Mouse (Mus musculus) mesoderm, embryonic 11.5 days (tissue): ENCODE measurements at regions not wholly inside any gene's neighbourhood (a gene's known extent, or its start where the extent isn't known, plus 50 kb on each side); places are given as distances from the start of the nearest gene placed in this dataset.

Experiments
- DNase-seq: peaks from one replicate; pipeline ENCODE4 v3.0.0-alpha.2; 2012; ENCODE audit warnings: low read depth, low spot score

- no peak for DNase-seq
Measured at GRCm38 (mm10) chr10:118501571-118501970, 60.7 kb downstream of the Ifng start.

GRCm38 (mm10) chr10:118504811-118505210 lies 64.0 kb downstream of the Ifng start:
- DNase-seq, result no peak

- DNase-seq, result peak; percentile 37
Measured at GRCm38 (mm10) chr10:118506154-118506553, 65.3 kb downstream of the Ifng start.

- peak; percentile 10 for DNase-seq
Measured at GRCm38 (mm10) chr10:118507630-118508029, 66.8 kb downstream of the Ifng start.

GRCm38 (mm10) chr10:118516839-118517238 lies 76.0 kb downstream of the Ifng start:
- no peak for DNase-seq

DNA sequence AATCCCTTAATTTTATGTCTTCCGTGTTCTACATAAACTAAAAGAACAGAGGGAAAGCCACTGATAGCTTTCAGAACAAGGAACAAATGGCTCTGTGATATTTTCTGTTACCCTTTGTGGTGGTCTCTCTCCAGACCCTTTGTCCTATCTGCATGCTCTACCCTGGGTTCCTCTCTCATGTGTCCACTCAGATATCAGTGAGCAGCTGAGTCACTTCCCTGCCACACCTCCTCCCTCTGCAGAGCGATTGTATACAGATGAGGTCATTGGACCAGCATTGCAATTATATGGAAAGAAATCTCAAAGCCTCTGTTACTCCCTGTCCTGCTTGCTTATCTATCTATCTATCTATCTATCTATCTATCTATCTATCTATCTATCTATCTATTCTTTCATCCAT lies 77.1 kb downstream of the Ifng start:
- DNase-seq, result no peak

DNA sequence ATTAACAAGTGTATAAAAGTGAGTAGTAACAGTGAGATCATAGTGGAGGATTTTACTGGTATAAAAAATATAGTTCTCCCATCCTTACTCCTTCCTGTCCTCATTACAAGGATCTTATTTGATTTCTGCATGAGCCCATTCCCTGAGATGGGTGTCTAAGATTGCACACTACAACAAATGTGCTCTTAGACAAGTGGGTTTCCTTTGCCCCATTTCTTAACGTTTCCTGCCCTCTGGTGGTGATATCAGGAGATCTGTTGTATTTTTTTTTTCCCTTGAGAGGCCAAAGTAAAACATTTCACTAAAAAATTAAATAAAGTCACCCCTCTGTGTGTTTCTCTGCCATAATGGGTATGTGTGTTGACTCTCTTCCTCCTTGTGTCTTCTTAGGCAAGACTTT lies 105.1 kb downstream of the Ifng start:
- DNase-seq, result peak; percentile 17

DNA sequence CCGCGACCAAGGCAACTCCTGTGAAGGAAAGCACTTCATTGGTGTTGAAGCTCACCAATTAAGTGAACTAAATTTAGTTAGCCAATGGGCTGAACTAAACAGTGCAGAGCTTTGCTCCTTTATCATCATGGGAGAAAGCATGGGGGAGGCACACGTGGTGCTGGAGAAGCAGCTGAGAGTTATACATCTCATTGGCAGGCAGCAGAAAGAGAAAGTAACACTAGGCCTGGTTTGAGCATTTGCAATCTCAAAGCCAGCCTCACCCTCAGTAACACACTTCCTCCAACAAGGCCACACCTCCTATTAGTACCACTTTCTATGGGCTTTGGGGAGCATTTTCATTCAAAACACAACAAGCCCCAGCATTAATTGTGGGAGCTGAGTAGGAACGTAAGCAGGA lies 109.4 kb downstream of the Ifng start:
- no peak for DNase-seq

DNA sequence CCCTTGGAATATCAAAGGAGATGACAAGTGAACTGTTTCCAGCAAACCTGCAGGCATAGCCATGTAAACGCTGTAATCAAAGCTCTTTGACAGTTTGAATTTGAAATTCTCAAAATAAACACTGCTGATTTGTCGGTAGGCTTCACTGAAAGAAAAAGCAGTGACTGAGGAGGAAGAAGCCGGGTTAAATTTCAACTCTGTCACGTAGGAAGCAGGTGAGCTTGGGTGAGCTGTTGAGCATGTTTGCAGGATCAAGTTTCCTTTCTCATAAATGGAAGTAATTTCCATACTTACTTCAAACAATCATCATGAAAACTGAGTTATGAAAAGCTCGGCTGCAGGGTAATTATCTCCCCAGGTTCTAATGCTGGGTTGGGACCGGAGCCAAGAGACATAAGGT lies 118.0 kb downstream of the Ifng start:
- DNase-seq, result no peak

- DNase-seq, result no peak
Measured at GRCm38 (mm10) chr10:118564041-118564440, 123.2 kb downstream of the Ifng start.

GRCm38 (mm10) chr10:118564528-118565268 lies 123.9 kb downstream of the Ifng start:
- no peak for DNase-seq

- DNase-seq, result no peak
Measured at GRCm38 (mm10) chr10:118568617-118569016, 127.8 kb downstream of the Ifng start.

GRCm38 (mm10) chr10:118569424-118569823 lies 128.6 kb downstream of the Ifng start:
- no peak for DNase-seq

GRCm38 (mm10) chr10:118573247-118573646 lies 132.4 kb downstream of the Ifng start:
- no peak for DNase-seq

GRCm38 (mm10) chr10:118575570-118575969 lies 134.7 kb downstream of the Ifng start:
- DNase-seq, result no peak

- no peak for DNase-seq
Measured at GRCm38 (mm10) chr10:118581376-118581775, 140.5 kb downstream of the Ifng start.

DNA sequence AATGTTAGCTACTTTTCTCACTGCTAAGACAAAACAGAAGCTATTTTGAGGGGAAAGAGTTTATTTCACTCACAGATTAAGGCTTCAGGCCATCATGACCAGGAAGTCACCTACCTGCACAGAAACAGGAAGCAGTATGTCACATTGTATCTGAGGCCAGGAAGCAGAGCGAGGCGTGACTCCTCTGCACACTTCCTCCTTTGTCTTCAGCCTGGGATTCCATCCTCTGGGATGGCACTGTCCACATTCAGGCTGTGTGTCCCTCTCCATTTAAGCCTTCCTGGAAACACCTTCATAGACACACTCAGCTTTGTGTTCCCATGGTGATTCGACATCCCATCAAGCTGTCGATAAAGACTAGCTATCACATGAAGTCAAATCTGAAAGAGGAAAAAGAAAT lies 145.0 kb downstream of the Ifng start:
- DNase-seq, result no peak

- DNase-seq, result no peak
Measured at GRCm38 (mm10) chr10:118588198-118588597, 147.4 kb downstream of the Ifng start.

DNA sequence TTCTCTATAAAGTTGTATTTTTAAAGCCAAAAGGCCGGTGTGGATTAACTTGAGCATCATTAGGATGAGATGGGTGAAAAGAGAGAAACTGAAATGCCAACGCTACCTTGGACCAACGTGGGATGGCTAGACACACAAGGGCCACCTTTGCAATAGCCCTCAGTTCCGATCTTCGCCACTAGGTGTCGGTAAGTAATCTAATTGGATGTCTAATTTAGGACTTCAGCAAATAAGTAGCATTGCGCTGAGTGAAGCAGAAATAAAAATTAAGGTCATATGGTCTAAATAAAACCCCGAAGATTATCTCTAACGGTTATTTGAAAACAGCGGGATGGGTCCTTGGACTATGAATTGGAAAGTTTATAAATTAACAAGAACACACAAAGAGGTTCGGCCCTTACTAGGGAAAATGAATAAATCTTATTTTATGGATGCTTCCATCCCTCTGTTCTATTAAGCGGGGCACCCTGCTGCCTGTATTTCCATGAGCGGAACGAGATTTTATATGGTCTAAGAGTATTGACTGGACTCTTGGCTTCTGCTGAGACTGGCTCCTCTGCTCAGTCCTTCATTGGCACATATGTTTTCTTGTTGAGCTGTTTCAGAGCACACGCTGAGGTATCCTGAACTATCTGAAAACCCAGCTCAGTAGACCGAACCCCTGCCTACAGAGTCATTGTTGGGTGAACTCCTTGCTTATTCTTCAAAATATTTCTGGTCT lies 152.0 kb downstream of the Ifng start:
- DNase-seq, result peak; percentile 72

DNA sequence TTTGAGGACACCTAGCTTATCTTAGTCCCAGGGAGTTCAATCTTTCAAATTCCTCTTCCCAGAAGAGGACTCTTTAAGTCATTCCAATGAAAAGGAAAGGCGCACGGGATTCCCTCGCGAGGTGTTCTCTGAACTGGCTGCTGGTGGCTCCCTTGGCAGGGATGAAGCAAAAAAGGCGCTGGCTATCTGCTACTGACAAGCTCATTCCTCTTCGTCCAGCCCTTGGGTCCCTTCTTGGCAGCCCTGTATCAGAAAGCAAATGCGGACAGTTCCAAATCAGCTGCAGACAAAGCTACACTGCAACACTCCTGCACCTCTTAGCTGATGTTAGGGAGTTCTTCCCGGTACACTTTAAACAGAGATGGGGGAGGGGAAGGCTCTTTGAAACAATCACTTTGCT lies 155.4 kb downstream of the Ifng start:
- DNase-seq, result no peak

DNA sequence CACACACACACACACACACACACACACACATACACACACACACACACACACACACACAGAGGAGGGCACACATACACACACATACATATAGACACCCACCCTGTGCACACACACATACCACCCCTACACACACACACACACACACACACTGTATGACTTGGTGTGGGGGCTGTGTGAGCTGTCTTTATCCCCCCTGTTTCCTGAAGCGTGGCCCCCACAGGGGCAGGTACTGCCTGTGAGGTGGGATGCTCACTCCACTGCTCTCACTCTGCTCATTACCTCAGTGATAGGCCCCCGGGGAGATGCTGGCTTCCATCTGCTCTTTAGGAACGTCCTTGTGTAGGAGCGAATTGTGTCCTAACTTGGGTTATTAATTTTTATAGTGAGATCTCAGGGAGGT lies 157.7 kb downstream of the Ifng start:
- DNase-seq, result no peak

DNA sequence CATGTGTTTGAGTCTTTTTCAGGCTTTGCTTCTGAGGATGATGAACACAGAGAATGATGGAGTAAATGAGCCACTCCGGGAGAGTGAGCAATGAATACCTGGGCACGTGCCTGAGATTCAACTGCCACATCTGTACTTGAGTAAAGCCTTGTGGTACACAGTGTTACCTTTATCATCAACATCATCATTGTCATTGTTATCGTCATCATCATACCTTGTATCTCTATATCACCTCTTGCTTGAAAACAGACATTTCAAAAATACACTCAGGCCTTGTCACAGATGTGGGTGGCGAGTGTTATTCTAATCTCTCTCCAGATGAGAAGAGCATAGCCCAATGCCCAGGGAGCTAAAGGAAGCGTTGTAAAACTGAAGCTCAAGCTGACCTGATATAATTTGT lies 158.4 kb downstream of the Ifng start:
- DNase-seq, result no peak

- DNase-seq, result no peak
Measured at GRCm38 (mm10) chr10:118599610-118600009, 158.8 kb downstream of the Ifng start.
